Mouse (Mus musculus): ENCODE data around the gene Fut11.
"Not testable (repeated sequence)": the region's sequence is repeated elsewhere in the genome, so short reads cannot be mapped to it uniquely, and the experiment has no call there.

Fut11 gene

DNA sequence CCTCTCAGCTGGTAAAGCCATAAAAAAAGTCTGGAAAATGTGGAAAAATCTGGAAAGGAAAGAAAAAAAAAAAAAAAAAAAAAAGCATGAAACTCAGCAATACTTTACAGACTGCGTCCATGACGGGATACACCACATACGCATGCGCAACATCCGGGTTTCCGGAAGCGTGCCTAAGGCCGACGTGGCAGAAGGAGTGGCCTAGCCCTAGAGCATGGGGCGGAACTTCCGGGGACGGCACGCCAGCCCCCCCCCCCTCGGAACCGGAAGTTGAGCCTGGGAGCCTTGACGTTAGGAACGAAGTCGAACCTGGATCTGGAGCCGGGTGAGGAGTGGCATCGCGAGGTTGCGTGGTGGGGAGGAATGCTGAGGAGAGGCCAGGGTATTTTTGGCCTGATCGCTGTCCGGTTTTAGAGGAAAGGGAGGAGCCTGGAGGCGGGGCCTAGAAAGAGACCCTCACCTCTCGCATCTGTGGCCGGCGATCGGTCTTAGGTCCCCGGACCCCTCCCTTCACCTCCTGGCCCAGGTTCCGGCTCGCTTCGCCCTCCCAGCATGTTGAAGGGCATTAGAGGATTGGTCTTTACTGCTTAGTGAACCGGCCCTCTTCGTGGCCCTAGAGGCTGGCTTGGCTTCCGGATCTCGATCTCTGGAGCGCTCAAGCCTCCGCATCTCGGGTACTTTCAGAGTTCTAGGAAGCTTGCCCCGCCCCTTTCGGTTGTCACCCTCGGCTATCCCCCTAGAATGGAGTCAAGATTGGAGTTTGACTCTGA, 20.5 kb upstream of the Fut11 start, which contains the start of gene Sec24c:
Gene Sec24c (plus strand): TSS at position 245 of the 770 bp plus-strand sequence.
- in situ Hi-C loops (cut with MboI, MseI) = no loop called here

- in situ Hi-C loops (cut with MboI, MseI) = no loop called here
These were observed 16.9 kb upstream of the Fut11 start for GRCm38 (mm10) chr14:20677906-20678305.

- in situ Hi-C loops (cut with MboI, MseI) = no loop called here
These were observed 13.0 kb upstream of the Fut11 start for GRCm38 (mm10) chr14:20681742-20682141.

DNA sequence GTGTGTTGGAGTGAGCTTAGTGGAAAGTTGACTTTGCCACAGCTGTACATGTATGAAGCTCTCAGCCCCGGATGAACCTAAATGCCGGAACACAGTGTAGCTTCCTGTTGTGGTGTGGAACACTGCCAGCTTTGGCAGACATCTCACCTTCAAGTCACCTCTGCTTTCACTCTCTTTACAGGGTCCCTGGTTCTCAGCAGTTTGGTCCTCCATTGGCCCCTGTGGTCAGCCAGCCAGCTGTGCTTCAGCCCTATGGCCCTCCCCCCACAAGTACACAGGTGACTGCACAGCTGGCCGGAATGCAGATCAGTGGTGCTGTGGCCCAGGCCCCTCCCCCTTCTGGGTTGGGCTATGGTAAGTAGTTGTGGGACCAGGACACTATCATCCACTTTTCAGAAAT, 12.3 kb upstream of the Fut11 start:
- in situ Hi-C loops (cut with MboI, MseI) = no loop called here

GRCm38 (mm10) chr14:20686576-20686975, 8.2 kb upstream of the Fut11 start:
- in situ Hi-C loops (cut with MboI, MseI) = no loop called here

DNA sequence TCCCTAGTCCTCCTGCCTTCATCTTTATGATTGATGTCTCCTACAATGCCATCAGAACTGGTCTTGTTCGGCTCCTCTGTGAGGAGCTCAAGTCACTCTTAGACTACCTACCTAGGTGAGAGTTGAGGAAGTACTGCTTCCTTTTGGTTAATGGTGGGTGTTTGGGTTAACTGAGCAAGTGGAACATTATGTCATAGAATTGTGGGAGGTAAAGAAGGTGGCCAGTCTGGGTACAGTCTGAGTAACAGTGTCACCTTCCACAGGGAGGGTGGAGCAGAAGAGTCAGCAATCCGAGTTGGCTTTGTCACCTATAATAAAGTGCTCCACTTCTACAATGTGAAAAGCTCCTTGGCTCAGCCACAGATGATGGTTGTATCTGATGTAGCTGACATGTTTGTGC, 5.8 kb upstream of the Fut11 start:
- in situ Hi-C loops (cut with MboI, MseI) = no loop called here

DNA sequence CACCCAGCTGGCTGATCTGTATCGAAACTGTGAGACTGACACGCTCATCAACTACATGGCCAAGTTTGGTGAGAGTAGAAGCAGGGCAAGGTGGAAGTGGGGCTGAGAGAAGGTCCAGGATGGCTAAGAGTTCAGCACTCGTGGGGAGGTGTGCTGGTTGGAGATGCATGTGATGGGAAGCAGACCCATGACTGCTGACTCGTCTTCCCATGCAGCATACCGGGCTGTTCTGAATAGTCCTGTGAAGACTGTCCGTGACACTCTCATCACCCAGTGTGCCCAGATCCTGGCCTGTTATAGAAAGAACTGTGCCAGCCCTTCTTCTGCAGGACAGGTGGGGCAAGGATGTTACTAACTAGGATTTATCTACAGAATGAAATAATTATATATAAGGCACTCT, 3.0 kb upstream of the Fut11 start:
- in situ Hi-C loops (cut with MboI, MseI) = no loop called here

GRCm38 (mm10) chr14:20693589-20694101, 1.1 kb upstream of the Fut11 start:
- in situ Hi-C loops (cut with MboI, MseI) = no loop called here

DNA sequence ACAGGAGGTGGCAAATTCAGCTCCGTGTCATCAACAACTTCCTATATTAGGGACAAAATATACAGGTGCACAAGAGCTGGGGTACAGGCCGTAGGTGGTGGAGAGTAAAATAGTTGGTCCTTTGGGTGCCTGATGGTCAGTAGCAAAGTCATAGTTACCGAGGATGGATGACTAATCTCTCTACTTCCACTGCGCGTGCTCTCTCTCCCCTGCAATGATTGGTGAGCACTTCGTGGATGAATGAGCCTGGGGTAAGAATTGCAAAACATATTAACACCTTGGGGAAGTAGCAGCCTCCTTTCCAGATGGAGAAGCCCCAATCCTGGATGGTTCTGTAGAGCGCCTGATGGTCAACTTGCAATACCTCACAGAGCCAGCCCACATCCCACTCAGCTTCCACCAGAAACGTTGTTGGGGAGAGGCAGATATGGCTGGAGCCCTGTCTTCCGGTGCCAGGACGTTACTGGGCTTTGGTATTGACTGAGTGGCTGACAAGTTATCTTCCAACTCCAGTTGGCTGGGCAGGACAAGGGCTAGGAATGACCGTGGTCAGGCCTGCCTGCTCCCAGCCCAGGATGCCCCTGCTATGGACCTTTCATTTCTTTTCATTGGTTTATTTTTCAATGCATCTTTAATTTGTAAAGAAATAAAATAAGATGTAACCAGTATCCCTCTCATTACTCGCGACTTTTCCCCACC, 434 bp upstream of the Fut11 start:
- in situ Hi-C loops (cut with MboI, MseI) = no loop called here

DNA sequence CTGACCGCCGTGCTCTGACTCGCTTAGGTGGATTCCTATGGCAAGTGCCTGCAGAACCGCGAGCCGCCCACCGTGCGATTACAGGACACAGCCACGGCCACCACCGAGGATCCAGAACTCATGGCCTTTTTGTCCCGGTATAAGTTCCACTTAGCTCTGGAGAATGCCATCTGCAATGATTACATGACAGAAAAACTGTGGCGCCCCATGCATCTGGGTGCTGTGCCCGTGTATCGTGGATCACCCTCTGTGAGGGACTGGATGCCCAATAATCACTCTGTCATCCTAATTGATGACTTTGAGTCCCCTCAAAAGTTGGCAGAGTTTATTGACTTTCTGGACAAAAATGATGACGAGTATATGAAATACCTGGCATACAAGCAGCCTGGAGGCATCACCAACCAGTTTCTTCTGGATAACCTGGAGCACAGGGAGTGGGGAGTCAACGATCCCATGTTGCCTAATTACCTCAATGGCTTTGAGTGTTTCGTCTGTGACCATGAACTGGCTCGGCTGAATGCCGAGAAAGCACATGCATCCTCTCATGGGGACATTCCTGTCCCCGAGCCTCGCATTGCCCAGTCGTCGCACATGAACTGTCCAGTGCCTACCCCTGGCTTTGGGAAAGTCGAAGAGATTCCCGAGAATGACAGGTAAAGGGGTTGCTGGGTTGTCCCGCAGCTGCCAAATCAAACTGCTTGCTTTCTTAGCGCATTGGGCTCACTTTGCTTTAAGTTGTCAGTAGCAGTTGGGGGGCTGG, 1.2 kb downstream of the Fut11 start:
- in situ Hi-C loops (cut with MboI, MseI) = no loop called here

GRCm38 (mm10) chr14:20696986-20697385, 2.2 kb downstream of the Fut11 start:
- in situ Hi-C loops (cut with MboI, MseI) = no loop called here

DNA sequence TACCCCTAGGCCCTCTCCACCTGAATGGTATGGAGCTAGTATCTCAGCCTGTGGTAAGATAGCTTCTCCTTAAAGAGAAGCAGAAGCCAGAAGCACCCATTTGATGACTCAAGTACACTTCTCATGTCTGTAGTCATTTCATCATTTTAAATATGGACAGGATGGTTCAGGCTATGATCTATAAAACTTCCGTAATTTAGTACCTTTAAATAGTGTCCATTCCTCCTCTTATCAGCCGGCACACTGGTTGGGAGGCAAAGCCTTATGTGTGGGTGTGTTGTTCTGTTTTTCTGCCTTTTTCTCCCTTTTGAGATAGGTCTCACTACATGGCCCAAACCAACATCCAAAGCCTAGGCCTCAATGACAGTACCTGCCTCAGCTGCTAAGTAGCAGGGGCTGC, 3.7 kb downstream of the Fut11 start:
- in situ Hi-C loops (cut with MboI, MseI) = no loop called here

GRCm38 (mm10) chr14:20700362-20700761, 5.6 kb downstream of the Fut11 start:
- in situ Hi-C loops (cut with MboI, MseI) = no loop called here

DNA sequence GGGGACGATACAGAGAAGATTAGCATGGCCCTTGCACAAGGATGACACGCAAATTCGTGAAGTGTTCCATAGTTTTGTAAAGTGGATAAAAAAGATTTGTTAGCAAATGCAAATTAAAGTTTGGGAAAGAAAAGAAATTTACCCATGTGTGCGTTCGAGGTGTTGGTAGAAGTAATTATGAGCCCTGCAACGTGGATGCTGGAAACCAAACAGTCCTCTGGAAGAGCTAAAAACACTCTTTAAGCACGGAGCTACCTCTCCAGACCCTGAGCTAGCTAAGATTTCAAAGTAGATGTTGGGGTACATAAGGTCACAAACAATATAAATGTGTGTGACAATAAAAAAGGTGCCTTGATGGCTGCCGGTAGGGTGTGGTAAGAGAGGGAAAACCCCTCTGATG, 6.8 kb downstream of the Fut11 start:
- in situ Hi-C loops (cut with MboI, MseI) = no loop called here

DNA sequence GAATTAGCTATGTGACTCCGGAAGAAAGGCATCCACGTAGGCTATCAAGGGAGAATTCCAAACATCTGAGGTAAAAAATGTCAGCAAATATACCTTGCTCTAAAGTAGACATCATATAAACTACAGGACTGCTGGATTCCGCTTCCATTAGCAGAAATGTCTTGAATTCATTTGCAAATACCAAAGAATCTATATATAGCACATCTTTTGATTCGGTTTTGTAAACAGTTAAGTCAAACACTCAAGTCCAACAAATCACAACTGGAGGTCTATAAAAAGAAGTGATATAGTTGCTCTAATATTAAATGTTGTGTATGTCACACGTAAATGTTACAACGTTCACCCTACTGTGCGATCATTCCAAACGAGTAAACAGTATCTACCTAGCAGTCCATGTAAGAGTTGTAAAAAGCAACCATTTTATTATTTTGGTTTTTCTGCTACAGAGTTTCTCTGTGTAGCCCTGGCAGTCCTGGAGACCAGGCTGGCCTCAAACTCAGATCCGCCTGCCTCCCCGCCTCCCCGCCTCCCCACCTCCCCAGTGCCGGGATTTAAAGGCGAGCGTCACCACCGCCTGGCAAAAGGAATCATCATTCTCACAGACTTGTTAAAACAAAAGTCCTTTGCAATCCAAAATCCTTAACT, 7.5 kb downstream of the Fut11 start:
- in situ Hi-C loops (cut with MboI, MseI) = no loop called here

DNA sequence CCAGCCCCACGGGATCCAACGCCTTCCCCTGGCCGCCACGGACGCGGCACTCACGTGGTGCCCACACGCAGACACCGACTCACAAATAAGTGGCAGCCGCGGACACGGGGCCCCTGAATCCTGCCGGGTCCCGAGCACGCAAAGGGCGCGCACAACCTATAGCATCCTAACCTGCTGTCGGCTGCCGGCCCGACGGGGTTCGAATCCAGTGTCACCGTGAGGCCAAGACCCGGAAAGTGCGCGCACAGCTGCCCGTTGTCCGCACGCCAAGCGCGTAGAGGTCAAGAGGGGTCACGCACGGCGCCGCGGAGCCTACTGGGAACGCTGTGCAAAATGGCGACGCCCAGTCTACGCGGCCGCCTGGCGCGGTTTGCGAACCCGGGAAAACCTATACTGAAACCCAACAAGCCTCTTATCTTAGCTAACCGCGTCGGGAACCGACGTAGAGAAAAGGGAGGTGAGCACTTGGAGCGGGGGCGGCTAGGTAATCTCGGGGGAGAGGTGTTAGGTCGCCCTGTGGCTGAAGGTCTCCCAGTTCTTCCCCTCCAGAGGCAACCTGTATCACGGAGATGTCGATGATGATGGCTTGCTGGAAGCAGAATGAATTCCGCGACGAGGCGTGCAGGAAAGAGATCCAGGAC, 8.1 kb downstream of the Fut11 start, which contains the start of gene Chchd1:
Gene Chchd1 (plus strand): TSS at position 266 of the 641 bp plus-strand sequence.
- in situ Hi-C loops (cut with MboI, MseI) = no loop called here

GRCm38 (mm10) chr14:20703461-20703860, 8.7 kb downstream of the Fut11 start:
- in situ Hi-C loops (cut with MboI, MseI) = not testable (repeated sequence)

GRCm38 (mm10) chr14:20707201-20708190, 12.7 kb downstream of the Fut11 start, which contains the start of gene Zswim8:
Gene Zswim8 (plus strand): TSS chr14:20707552.
- in situ Hi-C loops (cut with MboI, MseI) = no loop called here

- in situ Hi-C loops (cut with MboI, MseI) = no loop called here
These were observed 13.5 kb downstream of the Fut11 start for GRCm38 (mm10) chr14:20708239-20708638.

- in situ Hi-C loops (cut with MboI, MseI) = no loop called here
These were observed 19.1 kb downstream of the Fut11 start for GRCm38 (mm10) chr14:20713832-20714231.
